Mouse (Mus musculus): ENCODE measurements around the gene Dop1b. TPM values are rescaled to one million over a fixed set of nuclear protein-coding genes. Genes with fewer than 3 reads are reported as not detected.

Dop1b gene
- polyA plus RNA-seq, 1 experiment from 2014 or later: 21.6 TPM

- Histone ChIP-seq H3K9me3 (ENCODE audit: control insufficient read depth, low read length) (no peaks in the 10 kb centered on the region), H3K4me1 (ENCODE audit: control insufficient read depth, insufficient read depth, low read length) (no peaks in the 10 kb centered on the region), H3K27me3 (ENCODE audit: control insufficient read depth, insufficient read depth, low read length) (no peaks in the 10 kb centered on the region), H3K9ac (ENCODE audit: low read depth, low read length) (no peak overlapping the region), H3K27ac (ENCODE audit: low read depth, low read length) (no peak overlapping the region), H3K4me2 (replicated peaks; ENCODE audit: low read depth, low read length) (no peak overlapping the region), H3K36me3 (ENCODE audit: control insufficient read depth, insufficient read depth, low read length) (no peaks in the 10 kb centered on the region), H3K4me3 (ENCODE audit: low read length) (no peak overlapping the region)
- WGBS: 80% methylated on average over 2 of the region's 2 CpGs
- ATAC-seq (ENCODE audit: low FRiP score, low TSS enrichment): no peak
Observed at GRCm38 (mm10) chr16:93722476-93722875, 10.8 kb downstream of the Dop1b start.

GRCm38 (mm10) chr16:93725417-93726144 lies 13.9 kb downstream of the Dop1b start:
- Histone ChIP-seq H3K27ac (ENCODE audit: low read depth, low read length) (no peak overlapping the region), H3K27me3 (ENCODE audit: control insufficient read depth, insufficient read depth, low read length) (no peaks in the 10 kb centered on the region), H3K4me1 (ENCODE audit: control insufficient read depth, insufficient read depth, low read length) (no peaks in the 10 kb centered on the region; the same call in none of the 2 replicates), H3K4me2 (replicated peaks; ENCODE audit: low read depth, low read length) (no peak overlapping the region), H3K36me3 (ENCODE audit: control insufficient read depth, insufficient read depth, low read length) (no peaks in the 10 kb centered on the region), H3K9ac (ENCODE audit: low read depth, low read length) (no peak overlapping the region), H3K4me3 (ENCODE audit: low read length) (no peak overlapping the region), H3K9me3 (ENCODE audit: control insufficient read depth, low read length) (no peaks in the 10 kb centered on the region)
- no peak for ATAC-seq (ENCODE audit: low FRiP score, low TSS enrichment)
- WGBS: 57% methylated on average over 8 of the region's 8 CpGs

GRCm38 (mm10) chr16:93726186-93726585 lies 14.5 kb downstream of the Dop1b start:
- WGBS: 86% methylated on average over 4 of the region's 4 CpGs
- Histone ChIP-seq H3K27me3 (ENCODE audit: control insufficient read depth, insufficient read depth, low read length) (no peaks in the 10 kb centered on the region), H3K4me2 (replicated peaks; ENCODE audit: low read depth, low read length) (no peak overlapping the region), H3K4me3 (ENCODE audit: low read length) (no peak overlapping the region), H3K36me3 (ENCODE audit: control insufficient read depth, insufficient read depth, low read length) (no peaks in the 10 kb centered on the region), H3K27ac (ENCODE audit: low read depth, low read length) (no peak overlapping the region), H3K9me3 (ENCODE audit: control insufficient read depth, low read length) (no peaks in the 10 kb centered on the region), H3K9ac (ENCODE audit: low read depth, low read length) (no peak overlapping the region), H3K4me1 (ENCODE audit: control insufficient read depth, insufficient read depth, low read length) (no peaks in the 10 kb centered on the region; the same call in none of the 2 replicates)
- no peak for ATAC-seq (ENCODE audit: low FRiP score, low TSS enrichment)

- Histone ChIP-seq H3K27me3 (ENCODE audit: control insufficient read depth, insufficient read depth, low read length) (no peaks in the 10 kb centered on the region), H3K27ac (ENCODE audit: low read depth, low read length) (no peak overlapping the region), H3K4me3 (ENCODE audit: low read length) (no peak overlapping the region), H3K9ac (ENCODE audit: low read depth, low read length) (no peak overlapping the region), H3K4me2 (replicated peaks; ENCODE audit: low read depth, low read length) (no peak overlapping the region), H3K4me1 (ENCODE audit: control insufficient read depth, insufficient read depth, low read length) (no peaks in the 10 kb centered on the region; the same call in none of the 2 replicates), H3K36me3 (ENCODE audit: control insufficient read depth, insufficient read depth, low read length) (no peaks in the 10 kb centered on the region), H3K9me3 (ENCODE audit: control insufficient read depth, low read length) (no peaks in the 10 kb centered on the region)
- 68% methylated on average over 9 of the region's 9 CpGs for WGBS
- ATAC-seq (ENCODE audit: low FRiP score, low TSS enrichment): no peak
Observed at GRCm38 (mm10) chr16:93728676-93729075, 17.0 kb downstream of the Dop1b start.

- Histone ChIP-seq H3K4me2 (replicated peaks; ENCODE audit: low read depth, low read length) (no peak overlapping the region), H3K9ac (ENCODE audit: low read depth, low read length) (no peak overlapping the region), H3K9me3 (ENCODE audit: control insufficient read depth, low read length) (no peaks in the 10 kb centered on the region), H3K27me3 (ENCODE audit: control insufficient read depth, insufficient read depth, low read length) (no peaks in the 10 kb centered on the region), H3K4me1 (ENCODE audit: control insufficient read depth, insufficient read depth, low read length) (no peaks in the 10 kb centered on the region; the same call in none of the 2 replicates), H3K4me3 (ENCODE audit: low read length) (no peak overlapping the region), H3K27ac (ENCODE audit: low read depth, low read length) (no peak overlapping the region), H3K36me3 (ENCODE audit: control insufficient read depth, insufficient read depth, low read length) (no peaks in the 10 kb centered on the region)
- 80% methylated on average over 23 of the region's 23 CpGs for WGBS
- ATAC-seq (ENCODE audit: low FRiP score, low TSS enrichment): no peak
Observed at GRCm38 (mm10) chr16:93729801-93730721, 18.4 kb downstream of the Dop1b start.

GRCm38 (mm10) chr16:93731310-93731709 lies 19.6 kb downstream of the Dop1b start:
- no peak for ATAC-seq (ENCODE audit: low FRiP score, low TSS enrichment)
- Histone ChIP-seq H3K9ac (ENCODE audit: low read depth, low read length) (no peak overlapping the region), H3K4me3 (ENCODE audit: low read length) (no peak overlapping the region), H3K9me3 (ENCODE audit: control insufficient read depth, low read length) (no peaks in the 10 kb centered on the region), H3K27ac (ENCODE audit: low read depth, low read length) (no peak overlapping the region), H3K36me3 (ENCODE audit: control insufficient read depth, insufficient read depth, low read length) (no peaks in the 10 kb centered on the region), H3K4me2 (replicated peaks; ENCODE audit: low read depth, low read length) (no peak overlapping the region), H3K27me3 (ENCODE audit: control insufficient read depth, insufficient read depth, low read length) (no peaks in the 10 kb centered on the region), H3K4me1 (ENCODE audit: control insufficient read depth, insufficient read depth, low read length) (no peaks in the 10 kb centered on the region; the same call in none of the 2 replicates)
- 91% methylated on average over 8 of the region's 8 CpGs for WGBS

- WGBS: 67% methylated on average over 18 of the region's 18 CpGs
Observed at GRCm38 (mm10) chr16:93732875-93733569, 21.3 kb downstream of the Dop1b start.

GRCm38 (mm10) chr16:93739251-93739650 lies 27.5 kb downstream of the Dop1b start:
- Histone ChIP-seq H3K4me3 (ENCODE audit: low read length) (no peak overlapping the region), H3K4me1 (ENCODE audit: control insufficient read depth, insufficient read depth, low read length) (no peaks in the 10 kb centered on the region), H3K4me2 (replicated peaks; ENCODE audit: low read depth, low read length) (no peak overlapping the region), H3K9ac (ENCODE audit: low read depth, low read length) (no peak overlapping the region), H3K9me3 (ENCODE audit: control insufficient read depth, low read length) (no peaks in the 10 kb centered on the region), H3K27ac (ENCODE audit: low read depth, low read length) (no peak overlapping the region), H3K27me3 (ENCODE audit: control insufficient read depth, insufficient read depth, low read length) (no peaks in the 10 kb centered on the region), H3K36me3 (ENCODE audit: control insufficient read depth, insufficient read depth, low read length) (no peaks in the 10 kb centered on the region)
- ATAC-seq (ENCODE audit: low FRiP score, low TSS enrichment): no peak
- 86% methylated on average over 11 of the region's 11 CpGs for WGBS

More at GRCm38 (mm10) chr16:93732875-93733569, 21.3 kb downstream of the Dop1b start:
- no peak overlapping the region for H3K9ac ChIP-seq (ENCODE audit: low read depth, low read length)
- H3K4me2 ChIP-seq (replicated peaks; ENCODE audit: low read depth, low read length): no peak overlapping the region
- H3K4me3 ChIP-seq (ENCODE audit: low read length): no peak overlapping the region
- H3K27me3 ChIP-seq (ENCODE audit: control insufficient read depth, insufficient read depth, low read length): no peaks in the 10 kb centered on the region
- no peaks in the 10 kb centered on the region for H3K9me3 ChIP-seq (ENCODE audit: control insufficient read depth, low read length)
- no peak overlapping the region for H3K27ac ChIP-seq (ENCODE audit: low read depth, low read length)
- ATAC-seq (ENCODE audit: low FRiP score, low TSS enrichment): no peak
- no peaks in the 10 kb centered on the region for H3K36me3 ChIP-seq (ENCODE audit: control insufficient read depth, insufficient read depth, low read length)
- H3K4me1 ChIP-seq (ENCODE audit: control insufficient read depth, insufficient read depth, low read length): no peaks in the 10 kb centered on the region; the same call in none of the 2 replicates
